Mouse (Mus musculus) T-cell, adult 2 months (primary cell): ENCODE measurements at regions not wholly inside any gene's neighbourhood (a gene's known extent, or its start where the extent isn't known, plus 50 kb on each side); places are given as distances from the start of the nearest gene placed in this dataset.
"Not testable (repeated sequence)": the region's sequence is repeated elsewhere in the genome, so short reads cannot be mapped to it uniquely, and the experiment has no call there.

Experiments
- DNase-seq: peaks from one replicate; pipeline ENCODE4 v3.0.0; 2022; ENCODE audit warnings: low spot score

GRCm38 (mm10) chr5:97831421-97831820, 199.4 kb downstream of the Antxr2 start:
- DNase-seq: no peak

GRCm38 (mm10) chr5:97817485-97817884, 213.4 kb downstream of the Antxr2 start:
- DNase-seq: no peak

GRCm38 (mm10) chr5:97815357-97815756, 215.5 kb downstream of the Antxr2 start:
- DNase-seq: no peak

DNA sequence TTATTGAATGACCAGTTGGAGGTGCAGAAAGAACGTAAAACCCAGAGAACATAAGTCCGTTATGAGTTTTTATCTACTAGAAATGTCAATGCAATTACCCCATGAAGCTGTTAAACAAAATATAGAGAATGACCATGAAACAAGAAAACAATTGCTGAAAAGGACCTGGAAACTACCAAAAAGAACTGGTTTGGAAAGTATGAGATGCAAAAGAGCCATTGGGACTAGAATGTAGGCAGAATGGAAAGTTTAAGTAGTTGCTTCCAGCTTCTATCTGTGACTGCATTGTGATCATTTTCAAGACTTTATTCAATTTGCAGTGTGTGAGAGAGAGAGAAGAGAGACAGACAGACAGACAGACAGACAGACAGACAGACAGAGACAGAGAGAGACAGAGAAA, 216.1 kb downstream of the Antxr2 start:
- no peak for DNase-seq

- no peak for DNase-seq
Measured at GRCm38 (mm10) chr5:97812611-97813350, 218.1 kb downstream of the Antxr2 start.

- no peak for DNase-seq
Measured at GRCm38 (mm10) chr5:97809007-97809406, 221.8 kb downstream of the Antxr2 start.

- no peak for DNase-seq
Measured at GRCm38 (mm10) chr5:97807171-97807570, 223.7 kb downstream of the Antxr2 start.

DNA sequence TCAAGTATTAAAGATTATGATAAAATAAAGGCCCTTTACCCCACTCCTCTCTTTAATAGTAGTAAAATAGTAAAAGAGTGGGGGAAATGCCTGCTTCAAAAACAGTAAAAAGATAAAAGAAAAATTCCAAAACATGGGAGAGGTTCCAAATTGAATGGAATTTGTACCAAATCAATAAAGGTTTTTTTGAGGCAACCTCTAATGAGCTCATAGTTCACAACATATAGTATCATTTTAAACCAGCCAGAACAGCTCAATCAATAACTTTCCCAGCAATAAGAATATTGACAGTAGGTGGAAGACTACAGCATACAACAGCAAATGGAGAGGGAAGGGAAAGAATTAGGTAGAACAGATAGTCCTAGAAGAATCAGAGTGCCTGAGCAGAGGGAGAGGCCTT, 224.1 kb downstream of the Antxr2 start:
- no peak for DNase-seq

DNA sequence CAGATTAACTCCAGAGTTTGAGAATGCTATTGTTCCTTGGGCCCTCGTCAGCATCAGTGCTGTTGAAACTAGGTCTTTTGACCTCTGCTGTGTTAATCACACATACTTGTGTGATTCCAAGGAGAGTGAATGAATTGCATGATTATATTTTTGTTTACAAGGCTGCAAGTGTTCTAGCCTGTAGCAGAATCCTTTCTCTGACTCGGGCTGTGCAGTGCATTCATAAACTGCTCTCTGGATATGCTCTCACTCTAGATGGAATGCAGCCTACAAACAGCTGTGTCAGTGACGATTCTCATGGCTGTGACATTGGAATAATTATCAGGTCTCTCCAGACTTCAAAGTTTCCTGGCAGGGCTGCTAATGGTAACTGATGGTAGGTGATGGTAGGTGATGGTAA, 230.8 kb downstream of the Antxr2 start:
- DNase-seq: no peak

- DNase-seq: no peak
Measured at GRCm38 (mm10) chr5:97788175-97788574, 242.7 kb downstream of the Antxr2 start.

- no peak for DNase-seq
Measured at GRCm38 (mm10) chr5:97787001-97787400, 243.8 kb downstream of the Antxr2 start.

GRCm38 (mm10) chr5:97775100-97775499, 255.7 kb downstream of the Antxr2 start:
- DNase-seq: not testable (repeated sequence)

- not testable (repeated sequence) for DNase-seq
Measured at GRCm38 (mm10) chr5:97773451-97773850, 257.4 kb downstream of the Antxr2 start.

DNA sequence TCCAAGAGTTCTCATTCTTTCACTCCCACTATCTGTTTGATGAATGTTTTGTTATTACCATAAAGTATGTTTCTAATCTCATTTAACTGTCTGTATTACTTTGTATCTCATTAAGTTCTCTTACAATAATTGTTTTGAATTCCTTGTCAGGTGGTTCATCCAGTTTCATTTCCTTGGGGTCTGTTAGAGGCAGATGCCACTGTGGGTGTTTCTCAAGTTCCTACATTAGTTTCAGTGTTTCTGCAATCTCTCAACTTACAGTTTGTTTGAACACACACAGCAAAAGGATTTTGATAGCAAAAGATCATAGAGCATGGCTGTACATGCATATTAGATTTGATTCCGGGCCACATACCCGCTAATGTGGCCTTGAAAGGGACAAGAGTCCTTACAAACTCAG, 280.5 kb upstream of the Gk2 start:
- DNase-seq: no peak

- no peak for DNase-seq
Measured at GRCm38 (mm10) chr5:97730920-97731319, 274.1 kb upstream of the Gk2 start.

DNA sequence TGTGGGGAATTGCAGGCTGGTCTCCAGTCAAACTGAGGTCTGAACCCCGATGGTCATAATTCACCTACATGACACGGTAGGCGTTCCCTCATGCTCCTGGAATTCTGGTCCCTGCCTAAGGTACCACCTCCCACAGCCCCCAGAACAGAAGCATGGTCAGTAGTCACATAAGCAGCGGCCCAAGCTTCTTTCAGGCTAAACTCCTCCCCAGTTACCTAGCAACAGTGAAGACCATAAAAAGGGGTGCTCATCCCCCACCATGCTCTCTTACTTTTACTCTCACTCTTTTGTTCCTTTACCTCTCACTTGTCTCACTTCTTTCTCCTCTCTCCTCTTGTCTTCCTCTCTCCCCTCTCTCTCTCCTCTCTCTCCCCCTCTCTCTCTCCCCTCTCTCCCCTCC, 262.5 kb upstream of the Gk2 start:
- DNase-seq: not testable (repeated sequence)

GRCm38 (mm10) chr5:97705270-97705669, 248.4 kb upstream of the Gk2 start:
- no peak for DNase-seq

- DNase-seq: no peak
Measured at GRCm38 (mm10) chr5:97700507-97700906, 243.7 kb upstream of the Gk2 start.

DNA sequence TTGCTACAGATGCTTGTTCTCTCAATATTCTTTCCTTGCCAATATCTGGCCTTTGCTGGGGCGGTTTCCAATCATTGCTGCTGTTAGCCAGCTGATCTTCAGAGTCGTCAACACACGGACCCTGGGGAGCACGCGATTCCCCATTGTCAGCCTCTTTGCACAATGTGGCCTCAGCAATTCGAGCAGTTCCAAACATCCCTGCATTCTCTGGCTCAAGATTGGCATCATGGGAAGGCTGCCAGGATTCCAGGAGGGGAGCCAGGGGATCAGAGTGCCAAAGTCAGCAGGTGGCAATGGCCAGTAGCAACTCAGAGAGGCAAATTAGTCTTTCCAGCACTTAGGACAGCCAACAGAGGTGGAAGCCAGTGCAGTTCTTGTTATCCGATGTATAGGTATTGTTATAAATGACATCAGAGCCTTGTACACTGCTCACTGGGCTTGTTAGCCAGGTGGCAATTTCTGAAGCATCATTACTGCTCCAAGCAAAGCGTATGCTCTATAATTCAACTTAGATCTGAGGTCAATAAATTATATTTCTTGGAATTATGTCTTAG, 240.8 kb upstream of the Gk2 start:
- DNase-seq: no peak

GRCm38 (mm10) chr5:97693333-97693940, 236.6 kb upstream of the Gk2 start:
- no peak for DNase-seq

GRCm38 (mm10) chr5:97685443-97685842, 228.6 kb upstream of the Gk2 start:
- no peak for DNase-seq

DNA sequence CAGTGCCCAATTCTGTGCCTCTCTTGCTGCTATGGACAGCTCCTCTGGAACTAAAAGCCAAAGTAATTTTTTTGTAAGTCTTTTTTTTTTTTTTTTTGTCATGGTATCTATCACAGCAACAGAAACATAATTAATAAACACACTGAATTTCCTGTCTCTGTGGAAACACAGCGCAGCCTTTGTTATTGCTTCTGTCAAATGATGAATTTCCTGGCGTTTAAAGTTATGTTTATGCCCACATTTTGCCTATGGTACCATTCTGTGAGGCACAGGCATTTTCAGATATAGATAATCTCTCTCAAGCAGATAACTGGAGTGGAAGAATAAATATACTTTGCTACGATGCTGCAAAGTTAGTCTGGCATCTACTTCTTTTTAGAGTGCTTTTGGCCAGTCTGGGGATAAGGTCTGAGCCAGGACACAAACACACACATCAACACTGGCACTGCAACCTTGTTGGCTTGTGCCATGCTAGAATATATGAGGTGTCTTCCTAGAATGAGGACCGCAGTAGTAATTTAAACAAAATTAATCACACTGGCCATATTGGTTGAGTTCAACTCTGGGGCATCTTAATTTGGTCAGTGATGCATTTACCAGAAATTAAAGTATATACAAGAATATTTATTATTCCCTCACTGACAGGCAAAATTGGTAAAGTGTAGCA, 227.9 kb upstream of the Gk2 start:
- no peak for DNase-seq

DNA sequence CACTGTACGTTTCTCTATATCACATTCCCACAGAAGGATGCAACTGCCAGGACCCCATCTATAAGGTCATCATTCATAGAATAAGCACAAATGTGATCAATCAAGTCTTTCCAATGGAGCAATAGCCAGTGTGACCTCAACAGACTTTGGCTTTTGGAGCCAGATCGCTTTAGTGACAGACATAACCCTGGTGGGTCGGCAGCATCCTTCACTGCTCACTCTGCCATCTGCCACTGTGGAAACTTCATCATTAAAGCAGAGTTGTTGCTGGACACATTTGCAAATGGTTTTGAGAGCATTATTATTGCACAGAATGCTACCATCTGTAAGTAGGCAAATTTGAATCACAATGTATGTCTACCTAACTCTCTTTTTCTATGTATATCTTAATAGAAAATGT, 212.9 kb upstream of the Gk2 start:
- no peak for DNase-seq
